Mouse (Mus musculus): ENCODE results near the gene Tenm2.

DNA sequence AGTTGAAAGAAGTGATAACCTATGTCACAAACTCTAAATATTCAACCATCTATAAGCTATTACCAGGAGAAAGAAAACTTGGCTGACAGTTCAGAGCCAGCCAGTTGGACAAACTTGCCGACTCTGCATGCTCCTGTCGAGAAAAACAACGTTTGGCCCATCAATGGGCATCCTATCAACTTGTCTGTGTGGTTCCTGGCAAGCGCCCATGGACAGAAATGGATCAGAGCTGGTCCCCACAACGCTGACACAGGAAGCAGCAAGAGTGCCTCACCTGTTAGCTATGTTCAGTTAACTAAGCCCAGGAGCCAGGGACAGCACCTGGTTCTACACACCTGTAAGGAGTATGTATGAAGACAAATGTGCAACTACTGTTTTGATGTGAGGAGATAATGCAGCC is 908.5 kb downstream of the Tenm2 start:
- TF ChIP-seq GATA1 (IDR thresholded peaks at IDR 0.05; ENCODE audit: borderline replicate concordance, low read length) (no peak), FLI1 (IDR thresholded peaks at IDR 0.05; ENCODE audit: low read length) (no peak)
